Mouse (Mus musculus) gastrocnemius, adult 18-20 months (tissue): ENCODE data around the gene Ceacam19. TPM values are rescaled to one million over a fixed set of nuclear protein-coding genes. Genes with fewer than 3 reads are reported as not detected.
"Not testable (repeated sequence)": the region's sequence is repeated elsewhere in the genome, so short reads cannot be mapped to it uniquely, and the experiment has no call there.

Experiments
- DNase-seq: peaks from one replicate; pipeline ENCODE4 v3.0.0; 2021; ENCODE audit warnings: low spot score
- long read RNA-seq, 2 experiments: library from polyadenylated mRNA; stranded (forward); transcript quantifications; one replicate each; pipeline ENCODE4 v2.0.0; 2021
- total RNA-seq, 2 experiments: library from RNA; stranded (reverse); gene quantifications; 2 replicates each; pipeline ENCODE4 v1.2.3; 2021

The Ceacam19 gene
- not detected for total RNA-seq
- long read RNA-seq, experiment 1 = 0 reads
- long read RNA-seq, experiment 2 = 0 reads

GRCm38 (mm10) chr7:19887849-19888248 lies at the start of gene Ceacam19:
Gene Ceacam19, minus strand, starts transcription at chr7:19887965.
- no peak for DNase-seq

GRCm38 (mm10) chr7:19937229-19937821 lies 49.6 kb upstream of the Ceacam19 start:
- DNase-seq = no peak

GRCm38 (mm10) chr7:19935961-19936360 lies 48.2 kb upstream of the Ceacam19 start:
- DNase-seq = no peak

- no peak for DNase-seq
Measured at GRCm38 (mm10) chr7:19935171-19935751, 47.5 kb upstream of the Ceacam19 start.

- peak; percentile 71 for DNase-seq
Measured at GRCm38 (mm10) chr7:19932877-19933809, 45.4 kb upstream of the Ceacam19 start.

- DNase-seq = no peak
Measured at GRCm38 (mm10) chr7:19932133-19932876, 44.5 kb upstream of the Ceacam19 start.

- DNase-seq = not testable (repeated sequence)
Measured at GRCm38 (mm10) chr7:19930481-19930880, 42.7 kb upstream of the Ceacam19 start.

GRCm38 (mm10) chr7:19928486-19928885 lies 40.7 kb upstream of the Ceacam19 start:
- DNase-seq = no peak

- DNase-seq = no peak
Measured at GRCm38 (mm10) chr7:19926849-19927480, 39.2 kb upstream of the Ceacam19 start.

GRCm38 (mm10) chr7:19925376-19925775 lies 37.6 kb upstream of the Ceacam19 start:
- DNase-seq = no peak

GRCm38 (mm10) chr7:19923797-19924196 lies 36.0 kb upstream of the Ceacam19 start:
- no peak for DNase-seq

- no peak for DNase-seq
Measured at GRCm38 (mm10) chr7:19923354-19923753, 35.6 kb upstream of the Ceacam19 start.

- DNase-seq = peak; percentile 61
Measured at GRCm38 (mm10) chr7:19920506-19921261, 32.9 kb upstream of the Ceacam19 start, which contains the start of gene Pvr. Gene Pvr, minus strand, starts transcription at chr7:19921160.

GRCm38 (mm10) chr7:19920166-19920505 lies 32.4 kb upstream of the Ceacam19 start:
- DNase-seq = no peak

GRCm38 (mm10) chr7:19914558-19914957 lies 26.8 kb upstream of the Ceacam19 start:
- DNase-seq = no peak

- DNase-seq = no peak
Measured at GRCm38 (mm10) chr7:19911695-19912524, 24.1 kb upstream of the Ceacam19 start.

- DNase-seq = no peak
Measured at GRCm38 (mm10) chr7:19911292-19911658, 23.5 kb upstream of the Ceacam19 start.

- DNase-seq = peak; percentile 85
Measured at GRCm38 (mm10) chr7:19910421-19911291, 22.9 kb upstream of the Ceacam19 start.
